Mouse (Mus musculus) retina, adult 2 months (tissue): ENCODE results near the gene Ryr2.
A peak's percentile ranks its signal among the peaks of the same experiment; 100 is the strongest.
"Not testable (repeated sequence)": the region's sequence is repeated elsewhere in the genome, so short reads cannot be mapped to it uniquely, and the experiment has no call there.

Source experiments
- DNase-seq: peaks from one replicate; pipeline ENCODE4 v3.0.0-alpha.2; 2012; ENCODE audit warnings: low read depth, low spot score

The Ryr2 gene

GRCm38 (mm10) chr13:12106662-12107632, at the start of gene Ryr2:
Ryr2 (minus strand) TSS chr13:12106945.
- peak; percentile 33 for DNase-seq

GRCm38 (mm10) chr13:12153922-12154321, 47.2 kb upstream of the Ryr2 start:
- no peak for DNase-seq

DNA sequence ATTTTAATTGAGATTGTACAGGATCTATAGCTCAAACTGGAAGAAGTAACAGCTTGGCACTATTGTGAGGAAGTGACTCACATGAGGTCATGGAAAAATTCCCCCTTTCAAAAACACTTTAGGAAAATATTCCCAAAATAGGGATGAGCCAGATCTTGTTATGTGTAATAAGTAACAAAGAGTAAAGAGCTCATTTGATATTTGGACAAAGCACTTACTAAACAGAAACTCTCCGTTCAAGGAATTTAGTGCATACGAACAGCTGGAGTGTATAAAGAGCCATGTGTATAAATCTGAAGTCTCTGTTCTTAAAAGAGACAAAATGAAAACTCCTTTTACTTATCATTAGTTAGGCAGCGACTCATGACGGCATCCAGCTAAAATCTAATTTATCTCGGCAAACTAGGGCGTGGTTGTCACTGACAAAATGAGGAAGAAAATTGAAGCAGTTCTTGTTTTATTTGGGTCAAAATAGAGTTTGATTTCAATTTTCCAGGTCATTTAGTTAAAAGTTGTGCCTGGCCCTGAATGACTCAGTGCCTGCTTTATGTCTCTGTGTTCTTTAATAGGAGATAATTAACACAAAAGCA, 40.3 kb upstream of the Ryr2 start:
- no peak for DNase-seq

GRCm38 (mm10) chr13:12146402-12146801, 39.7 kb upstream of the Ryr2 start:
- DNase-seq, result no peak

DNA sequence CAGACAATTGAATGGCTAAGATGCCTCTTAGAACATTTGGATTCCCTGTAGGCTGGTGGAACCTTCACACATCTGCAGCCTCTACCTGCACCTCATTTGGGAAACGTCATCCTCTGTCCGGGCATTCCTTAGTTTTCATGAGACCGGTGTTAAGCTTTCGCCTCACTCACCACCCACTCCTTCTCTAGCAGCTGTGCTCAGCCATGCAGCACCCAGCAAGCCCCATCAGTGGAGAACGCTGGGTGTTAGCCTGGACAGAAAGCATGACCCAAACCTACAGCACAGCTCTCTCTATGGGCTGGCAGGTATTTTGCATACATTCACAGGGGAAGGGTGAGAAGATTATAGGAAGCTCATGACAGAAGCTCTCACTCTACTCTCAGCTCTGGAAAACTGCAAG, 36.6 kb upstream of the Ryr2 start:
- DNase-seq, result no peak

GRCm38 (mm10) chr13:12136461-12136860, 29.7 kb upstream of the Ryr2 start:
- not testable (repeated sequence) for DNase-seq

GRCm38 (mm10) chr13:12133549-12133948, 26.8 kb upstream of the Ryr2 start:
- DNase-seq, result no peak

DNA sequence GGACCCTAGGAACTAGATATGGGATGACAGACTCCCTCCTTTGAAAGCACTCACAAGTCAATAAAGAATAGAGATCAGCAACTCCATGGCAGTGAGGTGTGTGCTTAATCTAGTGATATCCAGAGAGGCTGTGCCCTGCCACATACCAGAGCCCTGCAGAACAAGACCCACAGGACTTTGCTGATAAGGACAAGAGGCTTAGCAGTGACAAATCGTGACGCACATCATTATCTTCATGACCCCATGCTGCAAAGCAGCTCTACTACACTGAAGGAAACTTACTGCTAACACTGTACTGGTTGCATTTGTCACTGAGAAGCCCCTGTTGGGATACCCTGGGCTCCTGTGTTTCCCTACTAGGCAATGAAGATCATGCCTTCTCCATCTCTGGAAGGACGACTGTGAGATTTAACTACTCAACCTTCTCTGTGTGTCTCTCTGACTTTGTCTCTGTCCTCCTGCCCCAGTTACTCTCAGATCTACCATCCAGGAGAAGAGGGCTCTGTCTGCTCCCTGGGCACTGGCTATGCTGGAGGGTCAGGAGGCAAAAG, 25.5 kb upstream of the Ryr2 start:
- no peak for DNase-seq

- DNase-seq, result no peak
These were observed 22.4 kb upstream of the Ryr2 start for GRCm38 (mm10) chr13:12129121-12129520.

DNA sequence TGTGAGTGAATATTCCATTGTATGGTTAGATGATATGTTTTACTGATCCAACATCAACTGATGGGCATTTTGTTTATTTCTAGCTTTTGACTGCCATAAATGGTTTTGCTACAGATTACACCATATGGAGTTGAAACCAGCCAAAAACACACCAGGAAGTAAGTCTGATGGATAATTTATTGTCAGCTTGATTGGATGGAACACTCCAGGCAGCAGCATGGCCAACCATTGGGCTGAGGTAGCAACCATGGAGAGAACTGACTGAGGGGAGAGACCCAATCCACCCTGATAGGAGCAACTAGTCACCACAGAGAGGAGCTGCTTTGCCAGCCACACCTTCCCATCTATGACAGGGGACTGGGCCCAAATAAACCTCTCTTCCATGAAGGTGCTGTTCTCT, 19.4 kb upstream of the Ryr2 start:
- DNase-seq, result no peak

DNA sequence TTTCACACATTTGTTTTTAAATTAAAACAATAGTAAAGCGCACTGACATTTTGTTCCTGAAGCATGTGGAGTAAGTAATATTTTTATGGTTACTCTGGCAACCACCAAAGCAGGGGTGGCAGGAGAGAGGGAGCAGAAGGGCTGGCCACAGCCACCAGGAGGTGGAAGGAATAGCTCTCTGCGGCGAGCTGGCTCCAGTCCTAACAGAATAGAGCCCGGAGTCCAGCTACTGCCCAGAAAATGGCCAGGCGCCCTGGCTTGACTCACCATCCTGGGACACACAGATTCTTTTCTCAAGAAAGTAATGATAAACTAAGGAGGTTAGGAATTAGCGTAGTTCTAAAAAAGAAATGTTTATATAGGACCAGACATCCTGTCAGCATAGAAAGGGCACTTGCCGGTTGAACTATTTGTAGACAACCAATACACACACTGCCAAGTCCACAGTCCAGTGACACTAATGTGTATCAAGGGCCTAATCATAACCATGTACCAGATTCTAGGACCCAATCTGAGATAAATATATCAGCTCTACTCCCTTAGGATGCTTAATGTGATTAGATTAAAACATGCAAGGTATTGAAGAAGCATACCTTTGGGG, 18.3 kb upstream of the Ryr2 start:
- no peak for DNase-seq

GRCm38 (mm10) chr13:12115551-12115950, 8.8 kb upstream of the Ryr2 start:
- no peak for DNase-seq

GRCm38 (mm10) chr13:12114816-12115215, 8.1 kb upstream of the Ryr2 start:
- no peak for DNase-seq

DNA sequence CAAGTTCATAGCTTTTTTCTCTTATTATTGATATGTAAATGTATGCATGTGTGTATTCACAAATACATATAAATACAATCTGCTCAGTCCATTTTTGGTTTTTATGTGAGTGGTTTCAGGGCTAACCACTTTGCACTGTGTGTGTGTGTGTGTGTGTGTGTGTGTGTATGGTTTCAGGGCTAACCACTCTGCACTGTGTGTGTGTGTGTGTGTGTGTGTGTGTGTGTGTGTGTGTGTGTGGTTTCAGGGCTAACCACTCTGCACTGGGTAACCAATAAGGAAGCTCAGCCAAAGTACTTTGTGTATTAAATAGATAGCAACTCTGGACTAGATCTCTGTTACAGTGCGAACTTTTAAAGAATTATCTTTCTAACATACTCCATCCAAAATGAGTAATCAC, 2.2 kb upstream of the Ryr2 start:
- DNase-seq, result no peak

DNA sequence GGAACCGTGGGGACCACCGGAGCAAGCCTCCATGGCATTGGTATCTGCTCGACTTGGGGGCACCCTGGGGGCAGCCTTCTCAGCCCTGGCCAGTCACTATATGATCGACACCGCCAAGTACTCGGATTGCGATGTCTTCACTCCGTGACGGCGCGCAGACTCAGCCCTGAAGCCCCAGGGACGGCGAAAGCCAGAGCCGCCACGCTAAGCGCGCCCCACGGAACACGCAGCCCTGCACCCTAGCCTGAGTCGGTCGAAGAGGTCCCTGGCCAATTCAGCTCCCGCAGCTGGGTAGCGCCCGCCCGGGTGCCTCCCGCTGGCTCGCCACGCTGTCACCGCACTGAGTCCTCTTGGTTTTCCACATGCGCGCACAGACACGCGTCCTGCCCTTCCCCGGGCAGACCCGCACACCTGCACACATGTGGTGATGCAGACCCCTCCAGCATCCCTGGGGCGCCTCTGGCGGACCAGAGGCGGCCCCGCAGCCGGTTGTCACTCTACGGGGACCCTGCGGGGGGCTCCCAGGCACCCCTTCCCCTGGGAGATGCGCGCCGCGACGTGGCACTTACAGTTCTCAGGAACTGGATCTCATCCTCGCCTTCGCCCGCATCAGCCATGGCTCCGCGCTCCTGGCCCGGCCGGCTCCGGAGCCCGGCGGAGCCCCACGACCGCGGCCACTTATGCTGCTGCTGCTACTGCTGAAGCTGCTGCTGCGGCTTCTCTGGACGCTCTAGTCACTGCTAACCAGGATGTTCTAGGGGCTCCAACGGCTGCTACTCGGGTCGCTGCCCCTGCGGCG, 716 bp downstream of the Ryr2 start:
- no peak for DNase-seq

DNA sequence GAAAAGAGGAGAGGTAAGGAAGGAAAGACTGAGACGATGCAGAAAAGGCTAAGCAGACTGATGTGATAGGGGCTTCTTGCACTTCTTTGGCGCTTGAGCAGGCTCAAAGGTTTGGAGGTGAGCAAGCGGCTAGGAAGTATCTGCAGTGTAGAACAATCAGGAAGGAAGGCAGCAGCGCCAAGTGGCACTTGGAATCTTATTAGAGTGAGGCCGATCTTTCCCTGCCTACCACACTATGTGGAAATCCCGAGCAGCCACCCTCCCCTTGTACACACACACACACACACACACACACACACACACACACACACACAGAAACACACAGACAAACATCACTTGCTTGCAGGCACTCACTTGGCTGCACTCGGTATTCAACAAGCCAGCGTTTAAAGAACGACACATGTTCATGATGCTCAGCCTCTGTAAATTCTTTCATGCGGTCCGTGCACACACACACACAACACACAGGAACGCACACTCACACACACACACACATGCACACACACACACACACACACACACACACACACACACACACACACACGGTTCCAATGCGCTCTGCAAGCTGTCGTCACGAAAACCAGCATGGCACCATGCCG, 1.4 kb downstream of the Ryr2 start:
- no peak for DNase-seq

DNA sequence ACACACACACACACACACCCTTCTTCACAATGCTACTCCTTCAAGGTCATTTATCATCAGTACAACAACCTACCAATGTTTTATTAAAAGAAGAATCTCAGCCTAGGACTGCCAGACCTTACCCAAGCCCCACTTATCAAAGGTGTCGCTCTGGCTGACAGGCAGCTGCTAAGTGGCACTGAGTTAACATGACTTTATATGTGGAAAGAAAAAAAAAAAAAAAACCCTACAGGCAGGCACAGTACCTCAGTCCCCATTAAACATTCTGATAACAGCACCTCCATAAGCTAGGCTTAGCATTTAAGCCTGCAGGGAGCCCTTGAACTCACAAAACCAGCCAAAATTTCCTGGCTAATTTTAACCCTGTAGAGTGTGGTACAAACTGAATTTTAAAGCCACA, 2.4 kb downstream of the Ryr2 start:
- DNase-seq, result no peak

- no peak for DNase-seq
These were observed 3.7 kb downstream of the Ryr2 start for GRCm38 (mm10) chr13:12103017-12103416.

GRCm38 (mm10) chr13:12099446-12099845, 7.3 kb downstream of the Ryr2 start:
- no peak for DNase-seq

DNA sequence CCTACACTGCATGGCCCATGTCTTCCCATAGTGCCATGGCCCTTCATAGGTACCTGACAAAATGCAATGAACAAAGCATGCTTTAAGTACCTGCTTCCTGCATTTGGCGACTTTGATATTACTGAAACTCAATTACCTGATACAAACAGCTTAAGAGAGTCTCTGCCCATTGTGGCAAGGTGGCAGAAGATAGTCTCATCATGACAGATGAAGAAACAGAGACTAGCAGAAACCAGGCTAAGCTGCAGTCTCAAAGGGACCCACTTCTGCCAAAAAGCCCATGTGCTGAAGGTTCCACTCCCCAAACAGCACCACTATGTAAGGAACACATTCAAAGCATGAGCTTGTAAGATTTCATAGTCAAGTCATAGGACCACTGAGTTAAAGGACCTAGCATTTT, 7.8 kb downstream of the Ryr2 start:
- no peak for DNase-seq

DNA sequence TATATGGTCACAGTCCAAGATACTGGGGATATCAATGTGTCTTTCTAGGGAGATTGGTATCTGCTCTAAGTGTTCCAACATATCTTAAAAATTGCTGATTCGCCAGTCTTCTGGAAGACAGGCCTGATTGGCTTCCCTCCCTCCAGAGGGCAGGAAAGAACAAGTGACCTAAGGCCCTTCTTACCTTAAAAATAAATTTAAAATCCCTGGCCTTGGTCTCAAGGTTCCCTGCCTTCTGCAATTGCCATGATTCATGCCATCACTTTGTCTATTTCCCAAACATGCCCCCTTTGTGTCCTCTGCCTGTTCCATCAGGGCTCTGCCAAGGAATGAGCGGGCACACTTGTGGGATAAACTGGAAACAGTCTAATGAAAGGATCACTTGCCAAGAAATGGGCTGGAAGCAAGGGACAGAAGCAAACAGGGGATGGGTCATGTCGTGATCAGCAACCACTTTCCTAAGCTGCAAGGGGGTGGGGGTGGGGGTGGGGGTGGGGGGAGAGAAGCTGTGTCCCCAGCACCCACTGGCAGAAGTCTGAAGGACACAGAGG, 10.3 kb downstream of the Ryr2 start:
- no peak for DNase-seq
